Mouse (Mus musculus) MEL (cell line): ENCODE measurements at regions not wholly inside any gene's neighbourhood (a gene's known extent, or its start where the extent isn't known, plus 50 kb on each side); places are given as distances from the start of the nearest gene placed in this dataset.

Experiments used
- DNase-seq: peaks from one replicate; pipeline ENCODE4 v3.0.0; 2011; ENCODE audit warnings: low read depth, low spot score
- H3K27ac ChIP-seq: 2 replicates; pipeline ENCODE4 v1.5.1; 2012; ENCODE audit warnings: low read depth, mild to moderate bottlenecking, control low read depth, low read length, moderate library complexity; ENCODE audit not compliant: control insufficient read depth
- H3K27me3 ChIP-seq, 2 experiments: fragments of 150-350 bp in 1 of 2; sonication (generic) in 1 of 2; 2 replicates each; pipeline ENCODE4 v1.6.1; 2012; ENCODE audit warnings: low read length in 2 of 2, mild to moderate bottlenecking in 2 of 2, improper control_type of control experiment in 1 of 2, moderate library complexity in 1 of 2; ENCODE audit not compliant: insufficient read depth in 2 of 2, control insufficient read depth in 1 of 2
- H3K36me3 ChIP-seq, 2 experiments: 2 replicates each; pipeline ENCODE4 v1.6.1; 2012 to 2014; ENCODE audit warnings: low read length in 2 of 2, improper control_type of control experiment in 1 of 2, inconsistent platforms in 1 of 2, mild to moderate bottlenecking in 1 of 2; ENCODE audit not compliant: insufficient read depth in 2 of 2, control insufficient read depth in 1 of 2
- H3K4me1 ChIP-seq, 2 experiments: fragments of 150-350 bp in 1 of 2; sonication (generic) in 1 of 2; 2 replicates each; pipeline ENCODE4 v1.6.1; 2012; ENCODE audit warnings: low read length in 2 of 2, improper control_type of control experiment in 1 of 2, mild to moderate bottlenecking in 1 of 2; ENCODE audit not compliant: insufficient read depth in 2 of 2, control insufficient read depth in 1 of 2
- H3K4me3 ChIP-seq, 2 experiments: fragments of 150-350 bp in 1 of 2; sonication (generic) in 1 of 2; 2 replicates each; pipeline ENCODE4 v1.5.1; 2012; ENCODE audit warnings: low read depth in 2 of 2, low read length in 2 of 2, mild to moderate bottlenecking in 2 of 2, moderate library complexity in 2 of 2, control low read depth in 1 of 2, improper control_type of control experiment in 1 of 2; ENCODE audit not compliant: control insufficient read depth in 1 of 2, insufficient read depth in 1 of 2
- H3K79me2 ChIP-seq: 2 replicates; pipeline ENCODE4 v1.6.1; 2012; ENCODE audit warnings: mild to moderate bottlenecking, low read length, moderate library complexity; ENCODE audit not compliant: control insufficient read depth, poor library complexity, insufficient read depth
- H3K9ac ChIP-seq: 2 replicates; pipeline ENCODE4 v1.6.1; 2012; ENCODE audit warnings: low read depth, mild to moderate bottlenecking, control low read depth, low read length, moderate library complexity; ENCODE audit not compliant: control insufficient read depth, poor library complexity, severe bottlenecking
- H3K9me3 ChIP-seq: fragments of 150-350 bp; sonication (generic); replicated peaks from 2 replicates; pipeline ENCODE4 v1.6.1; 2012; ENCODE audit warnings: mild to moderate bottlenecking, low read length, improper control_type of control experiment, moderate library complexity; ENCODE audit not compliant: insufficient read depth
- CHD2 ChIP-seq: IDR thresholded peaks from 2 replicates; pipeline ENCODE4 v1.6.1; 2011; ENCODE audit warnings: low read length, improper control_type of control experiment
- ELF1 ChIP-seq: IDR thresholded peaks from 2 replicates; pipeline ENCODE4 v1.6.1; 2014; ENCODE audit warnings: low read depth, mild to moderate bottlenecking, inconsistent platforms, low read length, improper control_type of control experiment, moderate library complexity
- ETS1 ChIP-seq: IDR thresholded peaks from 2 replicates; pipeline ENCODE4 v1.6.1; 2012; ENCODE audit warnings: low read depth, mild to moderate bottlenecking, inconsistent platforms, low read length, improper control_type of control experiment, moderate library complexity
- GABPA ChIP-seq: IDR thresholded peaks from 2 replicates; pipeline ENCODE4 v1.6.1; 2012; ENCODE audit warnings: low read depth, mild to moderate bottlenecking, inconsistent platforms, low read length, improper control_type of control experiment, moderate library complexity
- GATA1 ChIP-seq: IDR thresholded peaks from 2 replicates; pipeline ENCODE4 v1.6.1; 2011; ENCODE audit warnings: low read depth, low read length, improper control_type of control experiment
- HCFC1 ChIP-seq: IDR thresholded peaks from 2 replicates; pipeline ENCODE4 v1.6.1; 2012; ENCODE audit warnings: low read depth, mild to moderate bottlenecking, inconsistent platforms, low read length, improper control_type of control experiment, moderate library complexity
- KAT2A ChIP-seq: conservative IDR thresholded peaks from 2 replicates; pipeline ENCODE4 v1.6.1; 2012; ENCODE audit warnings: low read depth, low read length, improper control_type of control experiment, inconsistent platforms
- MAFK ChIP-seq: IDR thresholded peaks from 2 replicates; pipeline ENCODE4 v1.6.1; 2011; ENCODE audit warnings: low read depth, mild to moderate bottlenecking, low read length, improper control_type of control experiment, borderline replicate concordance
- MAX ChIP-seq: IDR thresholded peaks from 2 replicates; pipeline ENCODE4 v1.6.1; 2011; ENCODE audit warnings: low read length, improper control_type of control experiment
- NELFE ChIP-seq: IDR thresholded peaks from 2 replicates; pipeline ENCODE4 v1.6.1; 2011; ENCODE audit warnings: low read depth, low read length, improper control_type of control experiment
- NRF1 ChIP-seq: IDR thresholded peaks from 2 replicates; pipeline ENCODE4 v1.6.1; 2014; ENCODE audit warnings: low read depth, mild to moderate bottlenecking, inconsistent platforms, low read length, improper control_type of control experiment, moderate library complexity; ENCODE audit not compliant: poor library complexity, insufficient read depth, severe bottlenecking
- POLR2AphosphoS5 ChIP-seq: IDR thresholded peaks from 2 replicates; pipeline ENCODE4 v1.6.1; 2012; ENCODE audit warnings: low read depth, borderline replicate concordance, mild to moderate bottlenecking, inconsistent platforms, low read length, moderate library complexity, mixed read lengths
- RAD21 ChIP-seq: IDR thresholded peaks from 2 replicates; pipeline ENCODE4 v1.6.1; 2011; ENCODE audit warnings: mild to moderate bottlenecking, low read depth, low read length, improper control_type of control experiment
- RCOR1 ChIP-seq: IDR thresholded peaks from 2 replicates; pipeline ENCODE4 v1.6.1; 2012; ENCODE audit warnings: low read depth, mild to moderate bottlenecking, inconsistent platforms, low read length, improper control_type of control experiment
- SMC3 ChIP-seq: IDR thresholded peaks from 2 replicates; pipeline ENCODE4 v1.6.1; 2011; ENCODE audit warnings: low read depth, low read length, improper control_type of control experiment
- TAL1 ChIP-seq: IDR thresholded peaks from 2 replicates; pipeline ENCODE4 v1.6.1; 2012; ENCODE audit warnings: mild to moderate bottlenecking, inconsistent platforms, low read length, moderate library complexity, mixed read lengths
- UBTF ChIP-seq: IDR thresholded peaks from 2 replicates; pipeline ENCODE4 v1.6.1; 2012; ENCODE audit warnings: low read depth, mild to moderate bottlenecking, inconsistent platforms, low read length, improper control_type of control experiment, moderate library complexity, borderline replicate concordance; ENCODE audit not compliant: insufficient read depth
- USF1 ChIP-seq: IDR thresholded peaks from 2 replicates; pipeline ENCODE4 v1.6.1; 2014; ENCODE audit warnings: low read depth, mild to moderate bottlenecking, inconsistent platforms, low read length, improper control_type of control experiment, moderate library complexity
- ZKSCAN1 ChIP-seq: IDR thresholded peaks from 2 replicates; pipeline ENCODE4 v1.6.1; 2012; ENCODE audit warnings: low read depth, mild to moderate bottlenecking, inconsistent platforms, low read length, improper control_type of control experiment, moderate library complexity
- ZMIZ1 ChIP-seq: IDR thresholded peaks from 2 replicates; pipeline ENCODE4 v1.6.1; 2012; ENCODE audit warnings: low read depth, mild to moderate bottlenecking, inconsistent platforms, low read length, improper control_type of control experiment, moderate library complexity
- ZNF384 ChIP-seq: IDR thresholded peaks from 2 replicates; pipeline ENCODE4 v1.6.1; 2012; ENCODE audit warnings: low read depth, mild to moderate bottlenecking, inconsistent platforms, low read length, improper control_type of control experiment

GRCm38 (mm10) chr9:67129891-67130290 lies 80.7 kb upstream of the Tpm1 start:
- no peak for DNase-seq
- no peaks in the 10 kb centered on the region for H3K27me3 ChIP-seq
- H3K36me3 ChIP-seq = no peaks in the 10 kb centered on the region
- H3K79me2 ChIP-seq = no peaks in the 10 kb centered on the region
- no peak overlapping the region for H3K9ac ChIP-seq
- no peak for TF ChIP-seq CHD2
- no peak for TF ChIP-seq SMC3
- no peak for TF ChIP-seq USF1
- no peak for TF ChIP-seq GABPA
- TF ChIP-seq ZKSCAN1 = no peak
- no peaks in the 10 kb centered on the region for H3K4me1 ChIP-seq
- H3K9me3 ChIP-seq = no peaks in the 10 kb centered on the region
- no peak overlapping the region for H3K27ac ChIP-seq
- no peak overlapping the region for H3K4me3 ChIP-seq

- Histone ChIP-seq H3K27me3 (no peaks in the 10 kb centered on the region), H3K4me3 (no peak overlapping the region), H3K36me3 (no peaks in the 10 kb centered on the region), H3K9me3 (no peaks in the 10 kb centered on the region), H3K79me2 (no peaks in the 10 kb centered on the region), H3K9ac (no peak overlapping the region), H3K4me1 (no peaks in the 10 kb centered on the region), H3K27ac (no peak overlapping the region)
- TF ChIP-seq MAX (no peak), TAL1 (no peak), GATA1 (no peak), CHD2 (no peak), MAFK (no peak), POLR2AphosphoS5 (no peak), HCFC1 (no peak), ZMIZ1 (no peak), NRF1 (no peak), ETS1 (no peak), ELF1 (no peak), NELFE (no peak), UBTF (no peak), RCOR1 (no peak), ZNF384 (no peak), RAD21 (no peak), KAT2A (no peak)
- DNase-seq = no peak
These were observed 79.9 kb upstream of the Tpm1 start for GRCm38 (mm10) chr9:67129095-67129494.
